Mouse (Mus musculus) inflammation-experienced regulatory T-cells, adult 6 months (primary cell): ENCODE results near the gene Prpf8. TPM values are rescaled to one million over a fixed set of nuclear protein-coding genes. Genes with fewer than 3 reads are reported as not detected.

Experiments used
- ATAC-seq: one replicate; pipeline ENCODE4 v1.8.0; 2017
- polyA plus RNA-seq, 3 experiments: library from polyadenylated mRNA; unstranded; fragments of 100-300 nt; shearing (Covaris generic); gene quantifications; one replicate each; pipeline ENCODE4 v1.2.1; 2017

The Prpf8 gene
- polyA plus RNA-seq, 3 experiments from 2014 or later, result 37.6 to 48.7 (median 43.8) TPM

DNA sequence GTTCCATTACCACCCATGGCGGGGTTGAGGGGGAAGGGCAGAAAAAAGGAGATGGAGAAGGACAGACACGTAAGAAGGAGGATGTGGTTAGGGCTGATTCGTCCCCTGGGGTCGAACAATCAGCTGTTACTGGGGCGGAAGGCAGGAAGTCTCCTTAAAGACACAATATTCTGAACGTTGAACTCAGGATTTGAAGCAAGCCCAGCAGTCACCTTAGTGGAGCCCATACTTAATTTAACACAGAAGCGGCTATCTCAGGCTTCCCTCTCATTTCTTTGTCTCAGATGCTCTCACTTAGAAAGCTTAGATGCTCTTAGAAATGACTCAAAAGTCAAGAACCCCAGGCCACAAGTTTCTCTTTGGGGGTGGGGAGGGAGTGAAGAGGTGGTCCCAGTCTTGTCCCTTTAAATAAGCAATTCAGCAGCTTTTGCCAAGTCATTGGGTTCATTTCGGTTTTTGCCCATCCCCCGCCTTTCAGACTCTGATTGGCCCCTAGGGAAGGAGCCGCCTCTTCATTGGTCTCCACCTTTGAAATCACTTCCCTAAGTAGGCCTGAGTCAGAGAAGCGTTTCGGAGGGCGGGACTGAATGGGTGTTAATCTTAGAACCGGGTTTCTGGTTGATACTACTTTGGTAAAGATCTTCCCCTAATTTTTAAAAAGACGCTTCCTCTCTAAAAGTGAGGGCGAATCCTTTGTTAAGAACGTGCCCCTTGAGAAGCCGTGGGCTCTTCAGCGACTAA, 26.3 kb upstream of the Prpf8 start:
- peak; percentile 44 for ATAC-seq

DNA sequence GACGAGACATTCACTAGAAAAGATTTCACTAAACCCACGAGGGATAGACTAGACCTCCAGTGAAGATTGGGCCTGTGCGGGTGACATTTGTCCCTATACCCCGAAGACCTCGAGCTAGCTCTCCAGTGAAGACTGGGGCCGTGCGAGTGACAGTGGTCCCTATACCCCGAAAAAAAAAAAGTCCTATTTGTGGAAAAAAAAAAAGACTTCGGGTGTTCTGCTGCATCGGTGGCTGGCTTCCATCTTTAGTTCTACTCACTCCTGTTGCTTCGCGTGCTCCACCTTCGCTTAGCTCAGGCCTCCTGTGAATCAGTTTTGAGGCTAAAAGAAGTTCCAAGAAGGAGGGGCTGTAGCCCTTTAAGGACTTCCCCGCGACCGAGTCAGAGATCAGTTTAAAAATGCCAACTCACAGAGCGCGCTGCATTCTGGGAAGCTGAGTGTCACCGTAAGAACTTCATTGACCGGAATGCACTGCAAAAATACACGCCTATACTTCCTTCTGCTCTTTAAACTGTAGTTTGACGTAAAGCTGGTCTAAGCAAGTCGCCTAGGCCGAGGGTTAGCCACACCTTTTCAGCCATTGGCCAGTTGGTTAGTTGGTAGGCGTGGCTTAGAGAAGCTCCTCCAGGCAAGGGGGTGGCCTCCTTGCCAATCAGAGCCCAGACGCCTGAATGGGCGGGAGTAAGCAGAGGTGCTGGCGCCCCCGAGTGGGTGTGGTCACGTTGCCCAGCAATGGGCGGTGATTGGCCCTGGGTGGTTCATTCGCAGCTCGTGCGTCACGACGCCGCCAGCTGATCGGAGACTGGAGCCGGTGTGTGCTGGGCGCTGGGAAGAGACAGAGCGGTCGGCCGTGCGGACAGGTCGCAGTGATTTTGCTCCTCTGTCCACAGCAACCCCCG, 25.5 kb upstream of the Prpf8 start, which contains the start of gene Tlcd2:
Tlcd2 (plus strand) TSS at position 872 of the 899 bp plus-strand sequence.
- peak; percentile 85 for ATAC-seq

DNA sequence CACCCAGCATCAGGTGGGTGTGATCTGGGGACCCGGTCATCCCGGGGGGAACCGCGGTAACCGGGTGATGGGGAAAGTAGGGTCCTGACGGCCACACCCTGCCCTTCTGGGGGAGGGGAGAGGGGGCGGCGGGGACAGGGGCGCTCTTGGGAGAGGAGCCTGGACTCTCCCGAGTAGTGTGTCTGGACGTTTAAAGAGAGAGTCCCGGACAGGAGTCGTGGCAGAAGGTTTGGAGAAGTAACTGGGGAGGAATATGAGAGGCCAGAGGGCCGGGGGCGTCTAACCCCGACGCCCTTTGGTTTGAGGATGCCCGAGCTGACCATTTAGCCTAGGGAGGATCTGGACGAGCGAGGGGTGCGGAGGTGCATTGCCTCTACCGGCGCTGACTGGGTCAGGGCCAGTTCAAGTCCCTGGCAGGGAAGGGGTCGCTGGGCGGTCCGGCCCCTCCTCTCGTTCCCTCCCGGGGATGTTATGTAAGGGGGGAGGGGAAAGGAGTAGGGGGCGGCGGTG, 24.8 kb upstream of the Prpf8 start:
- no peak for ATAC-seq

DNA sequence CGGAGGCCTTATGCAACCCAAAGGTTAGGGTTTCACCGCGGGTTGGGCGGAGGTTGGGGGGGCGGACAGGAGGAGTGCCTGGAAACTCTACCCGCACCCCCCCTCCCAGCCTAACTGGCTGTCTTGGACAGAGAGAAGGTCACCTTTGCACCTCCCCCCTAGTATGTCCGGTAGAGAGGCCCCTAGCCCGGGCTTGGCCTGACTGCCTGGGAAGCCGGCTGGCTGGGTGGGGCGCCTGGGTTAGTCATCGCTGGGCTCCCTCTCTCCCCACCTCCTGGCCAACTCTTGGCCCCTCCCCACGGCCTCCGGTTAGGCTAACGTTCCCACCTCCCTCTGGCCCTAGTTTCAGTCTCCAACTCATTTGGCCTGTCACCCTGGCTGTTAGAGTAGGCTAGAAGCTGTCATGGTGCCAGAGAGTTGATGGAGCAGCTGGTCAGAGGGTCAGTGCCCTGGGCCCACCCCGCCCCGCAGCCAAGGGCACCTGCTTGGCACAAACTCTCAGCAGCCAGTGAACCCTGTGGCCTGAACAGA, 24.3 kb upstream of the Prpf8 start:
- no peak for ATAC-seq

DNA sequence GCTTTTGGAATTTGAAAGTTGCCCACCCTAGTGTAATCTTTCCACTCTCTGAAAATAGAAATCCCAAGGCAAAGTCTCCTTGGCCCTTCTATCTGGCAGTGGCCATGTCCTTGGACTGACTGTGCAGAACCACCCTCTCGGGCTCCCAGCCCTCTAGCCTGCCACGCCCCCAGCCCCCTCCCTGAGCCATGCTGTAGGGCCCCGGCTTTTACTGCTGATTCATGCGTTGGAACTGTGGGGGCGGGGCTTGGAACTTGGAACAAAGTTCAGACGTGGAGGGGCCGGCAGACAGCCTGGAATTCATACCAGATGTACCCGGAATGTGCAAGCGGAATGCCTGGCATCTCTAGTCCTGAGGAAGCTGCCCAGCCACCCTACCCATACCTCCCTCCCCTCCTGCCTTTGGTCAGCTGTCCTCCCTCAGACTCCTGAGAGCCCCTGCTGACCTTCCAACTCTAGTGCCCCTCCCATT, 23.7 kb upstream of the Prpf8 start:
- no peak for ATAC-seq

DNA sequence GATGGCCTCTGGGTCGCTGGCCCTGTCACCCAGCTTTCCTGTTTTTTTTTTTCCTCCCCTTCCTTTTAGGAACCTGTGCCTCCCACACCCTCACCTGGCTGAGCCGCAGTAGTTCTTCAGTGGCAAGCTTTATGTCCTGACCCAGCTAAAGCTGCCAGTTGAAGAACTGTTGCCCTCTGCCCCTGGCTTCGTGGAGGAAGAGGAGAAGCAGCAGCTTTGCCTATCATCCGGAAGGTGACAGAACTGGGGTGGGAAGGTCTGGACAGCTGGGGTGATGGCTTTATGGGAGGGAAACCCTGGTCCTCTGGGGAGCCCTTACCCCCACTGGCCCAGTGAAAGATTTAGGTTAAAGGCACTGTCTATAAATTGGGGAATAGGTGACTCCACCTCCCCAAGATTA, 23.0 kb upstream of the Prpf8 start:
- no peak for ATAC-seq

DNA sequence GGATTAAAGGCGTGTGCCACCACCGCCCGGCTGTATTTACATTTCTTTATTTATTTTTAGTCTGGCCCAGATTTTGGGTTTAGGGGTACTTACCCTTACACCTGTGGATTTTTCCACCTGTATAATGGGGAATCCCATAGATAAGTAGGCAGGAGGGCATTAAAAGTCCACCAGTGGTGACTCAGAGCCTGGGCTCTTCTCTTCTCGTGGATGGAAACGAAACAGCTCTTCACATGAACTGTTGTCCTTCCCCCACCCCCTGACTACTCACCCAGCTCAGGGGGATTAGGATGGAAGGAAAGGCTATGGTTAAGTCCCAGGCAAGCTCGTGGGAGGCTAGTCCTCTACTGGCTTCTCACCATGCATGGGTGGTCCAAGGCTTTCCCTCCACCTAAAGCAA, 22.2 kb upstream of the Prpf8 start:
- no peak for ATAC-seq

DNA sequence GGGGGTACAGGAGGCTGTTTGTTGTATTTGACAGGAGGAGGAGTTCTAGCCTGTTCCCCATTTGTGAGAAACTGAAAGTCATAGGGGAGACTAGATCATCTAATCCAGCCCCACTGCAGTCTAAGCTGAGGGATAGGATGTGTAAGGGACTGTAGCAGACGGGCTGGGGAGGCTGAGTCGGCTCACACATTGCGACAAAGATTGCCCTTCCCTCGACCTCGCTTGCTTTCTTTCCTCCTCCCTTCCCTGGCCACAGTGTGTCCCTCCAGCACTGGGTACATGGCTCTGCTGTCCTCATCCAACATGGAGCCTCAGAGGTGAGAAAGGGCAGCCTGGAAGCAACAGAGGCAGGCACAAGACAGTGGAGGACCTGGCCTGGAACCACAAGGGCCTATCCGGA, 21.6 kb upstream of the Prpf8 start:
- ATAC-seq, result no peak

DNA sequence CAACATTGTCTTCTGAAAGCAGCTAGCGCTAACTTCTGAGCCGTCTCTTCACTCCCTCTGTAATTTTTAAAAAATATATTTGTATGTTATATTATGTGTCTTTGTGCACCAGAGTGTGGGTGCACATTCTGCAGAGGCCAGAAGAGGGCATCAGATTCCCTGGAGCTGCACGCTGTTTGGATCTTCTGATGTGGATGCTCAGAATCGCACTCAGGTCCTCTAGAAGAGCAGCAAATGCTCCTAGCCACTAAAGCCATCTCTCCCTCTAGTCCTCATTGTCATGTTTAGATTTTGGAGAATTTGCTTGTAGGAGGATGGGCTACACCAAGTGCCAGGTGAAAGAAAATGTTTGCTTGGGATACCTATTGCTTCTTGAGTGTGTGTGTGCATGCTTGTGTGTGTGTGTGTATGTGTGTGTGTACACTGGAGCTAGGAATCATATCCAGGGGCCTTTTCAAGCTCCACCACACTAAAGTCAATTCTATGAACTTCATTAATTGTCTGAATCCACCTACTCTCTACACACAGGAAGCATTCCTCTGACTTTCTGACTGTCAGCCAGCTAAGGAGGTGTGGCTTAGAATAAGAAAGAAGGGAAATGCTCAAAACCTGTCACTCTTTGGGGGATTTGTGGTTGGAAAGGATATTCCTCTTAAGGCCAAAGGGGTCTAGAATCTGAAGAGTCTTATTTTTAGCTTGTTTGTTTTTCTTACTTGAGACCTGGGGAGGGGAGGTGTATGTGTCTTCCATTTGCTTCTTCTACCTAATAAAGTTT, 19.7 kb upstream of the Prpf8 start:
- no peak for ATAC-seq

DNA sequence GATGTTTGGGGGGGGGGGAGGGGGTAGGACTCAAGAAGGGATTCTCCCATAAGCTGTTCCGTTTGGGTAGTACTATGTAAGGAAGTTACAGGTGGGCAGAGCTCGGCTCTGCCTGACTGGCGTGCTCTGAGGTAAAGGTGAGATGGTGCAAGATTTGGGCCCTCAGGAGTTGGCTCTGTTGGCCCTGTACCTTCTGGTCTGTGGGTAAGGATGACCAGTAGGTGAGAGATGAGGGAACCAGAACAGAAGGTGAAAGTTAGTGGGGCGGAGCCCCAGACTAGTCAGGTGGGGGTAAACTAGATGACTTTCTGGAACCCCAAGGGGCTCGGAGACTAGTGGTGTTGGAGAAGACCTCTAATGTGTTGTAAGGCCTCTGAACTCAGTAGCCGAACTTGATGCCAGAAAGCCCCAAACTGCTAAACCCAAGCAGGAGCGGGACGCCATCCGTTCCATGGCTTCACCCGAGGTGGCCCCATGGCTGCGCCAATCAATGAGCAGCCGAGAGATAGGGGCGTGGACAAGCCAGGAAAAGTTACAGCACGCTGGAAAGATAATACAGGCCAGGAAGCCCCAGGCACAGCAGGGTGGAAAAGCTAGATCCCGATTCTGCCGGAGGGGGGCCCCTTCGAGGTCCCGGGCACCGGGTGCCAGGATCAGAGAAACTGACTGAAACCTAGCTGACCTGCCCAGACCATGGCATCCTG, 19.0 kb upstream of the Prpf8 start:
- ATAC-seq, result peak; percentile 51

DNA sequence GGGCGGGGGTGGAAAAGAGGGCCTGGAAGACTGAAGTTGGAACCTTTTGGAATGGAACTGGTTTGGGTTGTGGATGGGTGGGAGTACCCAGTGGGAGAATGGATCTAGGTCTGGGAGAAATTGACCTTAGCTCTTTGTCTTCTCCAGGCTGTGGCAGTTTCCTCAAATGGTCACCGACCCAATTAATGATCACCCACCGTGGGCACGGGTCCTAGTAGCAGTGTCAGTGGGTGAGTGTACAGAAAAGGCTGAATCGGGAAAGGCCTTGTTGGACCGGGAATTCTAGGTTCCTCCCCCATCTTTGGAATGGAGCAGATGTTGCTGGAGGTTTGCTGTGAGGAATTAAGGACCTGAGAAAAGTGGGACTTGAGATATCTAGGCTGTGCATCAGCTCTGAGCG, 18.2 kb upstream of the Prpf8 start:
- no peak for ATAC-seq

DNA sequence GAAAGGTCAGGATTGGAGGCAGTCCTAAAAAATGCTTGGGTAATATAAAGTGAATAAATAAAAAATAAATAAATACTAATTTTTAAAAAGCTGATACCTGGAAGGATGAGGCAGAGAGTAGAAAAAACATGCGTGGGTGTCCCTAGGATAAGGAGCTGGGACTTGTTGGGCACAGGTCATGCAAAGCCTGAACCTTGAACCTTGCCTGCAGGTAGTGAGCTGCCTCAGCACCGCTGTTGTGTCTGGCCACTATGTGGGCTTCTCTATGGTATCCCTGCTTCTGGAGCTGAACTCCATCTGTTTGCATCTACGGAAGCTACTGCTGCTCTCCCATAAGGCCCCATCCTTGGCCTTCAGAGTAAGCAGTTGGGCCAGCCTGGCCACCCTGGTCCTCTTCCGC, 17.4 kb upstream of the Prpf8 start:
- ATAC-seq, result no peak

DNA sequence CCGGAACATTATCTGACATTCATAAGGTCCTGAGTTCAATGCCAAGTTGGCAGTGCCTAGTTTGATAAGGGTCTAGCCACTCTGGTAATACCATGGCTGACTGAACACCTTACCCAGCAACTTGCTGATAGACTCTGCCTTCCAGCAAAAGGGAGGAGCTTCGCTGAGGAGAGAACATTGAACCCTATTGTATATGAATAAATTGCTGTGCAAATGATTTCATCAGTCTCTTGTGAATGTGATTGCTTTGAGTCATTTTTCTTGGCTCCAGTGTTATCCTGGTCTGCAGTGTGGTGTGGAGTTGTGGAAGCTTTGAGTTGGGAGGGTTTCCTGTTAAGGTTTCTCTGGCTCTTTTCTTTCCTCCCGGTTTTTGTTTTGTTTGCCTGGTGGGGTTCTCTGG, 15.9 kb upstream of the Prpf8 start:
- ATAC-seq, result no peak

DNA sequence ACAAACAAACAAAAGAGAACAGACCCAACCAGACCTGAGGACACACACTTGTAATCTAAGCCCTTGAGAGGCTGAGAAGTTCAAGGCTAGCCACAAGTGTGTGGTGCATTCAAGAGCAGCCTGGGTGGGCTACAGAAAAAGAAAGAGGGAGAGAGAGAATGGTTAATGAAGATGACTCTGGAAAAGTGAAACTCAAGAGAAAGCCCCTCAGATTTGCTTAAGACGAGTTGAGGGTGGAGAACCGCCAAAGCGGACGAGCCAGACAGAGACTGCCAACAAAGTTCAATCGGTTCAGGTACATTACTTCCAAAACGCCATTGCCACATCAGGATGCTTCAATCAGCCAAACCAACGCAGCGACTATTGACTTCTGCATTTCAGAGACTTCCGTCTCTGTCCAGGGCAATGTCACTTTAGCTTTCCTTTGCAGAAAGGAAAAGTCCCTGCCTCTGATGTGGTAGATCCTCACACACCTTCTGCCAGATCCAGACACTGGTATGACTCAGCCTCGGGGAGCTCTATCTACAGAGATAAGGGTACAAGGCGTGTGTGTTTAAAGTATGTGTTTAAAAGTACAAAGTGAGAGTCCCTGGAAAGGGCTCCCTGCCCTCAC, 14.0 kb upstream of the Prpf8 start:
- peak; percentile 85 for ATAC-seq

DNA sequence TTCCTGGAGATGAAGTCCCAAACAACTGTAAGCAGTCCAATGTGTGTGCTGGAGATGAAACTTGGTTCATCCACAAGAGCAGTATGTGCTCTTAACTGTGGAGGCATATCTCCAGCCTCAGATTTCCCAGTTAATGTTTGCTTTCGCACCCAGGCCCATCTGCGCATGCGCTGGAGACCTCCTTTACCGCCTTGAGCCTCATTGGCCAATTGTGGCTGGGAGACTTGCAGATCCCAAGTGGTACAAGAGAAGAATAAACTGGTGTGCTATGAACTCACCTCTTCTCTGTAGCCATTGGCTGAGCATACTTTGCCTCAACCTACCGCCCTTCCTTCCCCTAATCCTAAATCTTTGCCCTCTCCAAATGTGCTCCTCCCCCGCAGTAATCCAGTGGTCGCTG, 13.2 kb upstream of the Prpf8 start:
- ATAC-seq, result no peak

DNA sequence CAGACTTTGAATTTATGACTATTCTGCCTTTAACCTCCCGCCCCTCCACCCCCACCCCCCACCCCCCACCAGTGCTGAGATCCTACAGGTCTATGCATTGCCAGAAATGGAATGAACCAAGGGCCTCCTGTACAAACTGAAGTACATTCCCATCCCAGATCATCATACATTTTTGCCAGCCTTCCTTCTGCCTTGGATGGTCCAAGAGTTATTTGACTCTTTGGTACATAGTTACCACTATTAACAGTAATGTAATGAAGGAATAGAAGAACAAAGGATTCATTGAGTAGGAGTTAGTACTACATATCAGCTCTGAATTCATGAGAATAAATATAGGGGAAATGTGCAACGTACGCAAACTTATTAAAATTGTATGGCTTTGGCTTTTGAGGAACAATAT, 424 bp upstream of the Prpf8 start:
- ATAC-seq, result no peak

DNA sequence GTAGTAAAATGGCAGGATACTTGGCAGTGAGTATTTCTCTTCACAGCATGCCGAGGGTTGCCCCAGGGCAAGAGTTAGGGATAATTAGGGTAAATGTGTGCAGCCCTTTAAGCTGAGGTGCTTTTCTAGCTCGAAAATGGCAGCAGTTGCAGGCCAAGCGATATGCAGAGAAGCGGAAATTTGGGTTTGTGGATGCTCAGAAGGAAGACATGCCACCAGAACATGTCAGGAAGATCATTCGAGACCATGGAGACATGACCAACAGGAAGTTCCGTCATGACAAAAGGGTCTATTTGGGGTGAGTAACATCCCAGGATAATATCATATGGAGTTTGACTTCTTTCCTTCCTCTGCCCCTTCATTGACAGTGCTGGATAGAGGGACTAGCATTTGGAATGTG, 880 bp downstream of the Prpf8 start:
- no peak for ATAC-seq

DNA sequence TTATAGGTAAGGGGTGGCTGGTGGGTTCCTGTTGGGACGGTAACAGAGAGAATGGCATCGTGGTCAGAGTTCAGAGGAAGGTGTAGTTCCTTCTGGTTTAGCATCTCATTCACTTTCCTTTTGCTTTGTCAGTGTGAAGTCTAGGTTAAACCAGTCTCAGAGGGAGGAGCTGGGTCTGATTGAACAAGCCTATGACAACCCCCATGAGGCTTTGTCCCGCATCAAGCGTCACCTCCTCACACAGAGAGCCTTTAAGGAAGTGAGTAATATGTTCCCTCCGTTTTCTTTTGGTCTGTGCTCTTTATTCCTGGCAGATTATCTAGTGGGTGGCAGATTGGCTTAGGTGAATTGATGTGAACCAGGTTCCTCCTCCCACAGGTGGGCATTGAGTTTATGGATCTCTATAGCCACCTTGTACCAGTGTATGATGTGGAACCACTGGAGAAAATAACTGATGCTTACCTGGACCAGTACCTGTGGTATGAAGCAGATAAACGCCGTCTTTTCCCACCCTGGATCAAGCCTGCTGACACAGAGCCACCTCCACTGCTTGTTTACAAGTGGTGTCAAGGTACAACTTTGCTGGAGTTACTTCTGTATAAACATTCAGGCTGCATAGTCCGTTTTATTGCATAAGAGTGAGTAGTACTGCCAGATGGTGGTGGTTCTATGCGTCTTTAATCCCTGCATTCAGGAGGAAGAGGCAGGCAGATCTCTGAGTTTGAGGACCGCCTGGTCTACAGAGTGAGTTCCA, 7.9 kb downstream of the Prpf8 start:
- ATAC-seq, result no peak

DNA sequence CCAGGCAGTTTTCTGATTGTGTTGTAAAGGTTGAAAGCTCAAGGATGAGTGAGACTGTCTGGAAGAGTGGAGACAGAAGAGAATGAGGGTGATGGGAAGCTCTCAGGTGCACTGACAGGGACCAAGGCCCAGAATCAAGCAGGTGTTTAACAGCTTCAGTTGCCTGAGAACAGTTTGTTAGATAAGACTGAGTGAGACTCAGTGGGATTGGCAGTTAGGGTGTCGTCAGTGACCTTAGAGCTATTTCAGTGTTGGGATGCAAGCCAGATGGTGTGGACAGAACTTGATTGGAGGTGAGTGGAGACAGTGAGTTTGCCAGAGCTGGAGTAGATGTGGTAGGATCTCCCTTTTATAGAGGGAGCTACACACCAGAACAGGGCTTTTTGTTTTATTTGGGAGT, 11.5 kb downstream of the Prpf8 start:
- ATAC-seq, result no peak

DNA sequence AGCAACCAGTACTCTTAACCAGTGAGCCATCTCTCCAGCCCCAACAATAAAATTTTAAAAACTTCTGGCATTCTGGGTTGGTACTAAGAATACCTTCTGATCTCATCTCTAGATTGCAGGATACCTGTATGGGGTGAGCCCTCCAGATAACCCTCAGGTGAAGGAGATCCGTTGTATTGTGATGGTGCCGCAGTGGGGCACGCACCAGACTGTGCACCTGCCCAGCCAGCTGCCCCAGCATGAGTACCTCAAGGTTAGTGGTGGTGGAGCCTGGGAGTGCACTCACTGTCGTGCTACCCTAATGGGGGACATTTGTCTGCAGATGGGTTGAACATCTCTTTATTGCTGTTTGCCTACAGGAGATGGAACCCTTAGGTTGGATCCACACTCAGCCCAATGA, 21.5 kb downstream of the Prpf8 start:
- ATAC-seq, result no peak

DNA sequence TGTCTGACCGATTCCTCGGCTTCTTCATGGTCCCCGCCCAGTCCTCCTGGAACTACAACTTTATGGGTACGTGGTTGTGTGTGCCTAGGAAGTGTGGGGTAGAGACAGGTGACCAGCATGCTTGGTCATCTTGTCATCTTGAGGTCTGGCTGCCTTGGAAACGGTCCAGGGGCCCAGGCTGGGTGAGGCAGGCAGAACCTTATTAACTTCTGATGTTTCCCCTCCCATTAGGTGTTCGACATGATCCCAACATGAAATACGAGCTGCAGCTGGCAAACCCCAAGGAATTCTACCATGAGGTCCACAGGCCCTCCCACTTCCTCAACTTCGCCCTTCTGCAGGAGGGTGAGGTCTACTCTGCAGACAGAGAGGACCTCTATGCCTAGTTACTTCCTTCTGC, 22.3 kb downstream of the Prpf8 start:
- no peak for ATAC-seq
